Mouse (Mus musculus) layer of hippocampus, postnatal 14 days (tissue): Measurements from ENCODE around the gene Papss1. TPM values are rescaled to one million over a fixed set of nuclear protein-coding genes. Genes with fewer than 3 reads are reported as not detected.

Experiments
- DNase-seq, 2 experiments: peaks; one replicate each; pipeline ENCODE4 v3.0.0; 2021 to 2022; ENCODE audit warnings: low spot score in 2 of 2, mixed read lengths in 1 of 2
- total RNA-seq, 2 experiments: library from RNA; stranded (reverse); gene quantifications; 2 replicates each; pipeline ENCODE4 v1.2.3; 2021

Gene Papss1
- total RNA-seq, 2 experiments from 2014 or later = 78.7 to 83.7 TPM

- no peak for DNase-seq
Measured at GRCm38 (mm10) chr3:131580040-131580439, 15.5 kb downstream of the Papss1 start.

- DNase-seq = no peak
Measured at GRCm38 (mm10) chr3:131581096-131581495, 16.5 kb downstream of the Papss1 start.

GRCm38 (mm10) chr3:131586818-131587217 lies 22.2 kb downstream of the Papss1 start:
- DNase-seq = no peak

GRCm38 (mm10) chr3:131587959-131588358 lies 23.4 kb downstream of the Papss1 start:
- no peak for DNase-seq

GRCm38 (mm10) chr3:131593143-131593798 lies 28.7 kb downstream of the Papss1 start:
- no peak for DNase-seq

GRCm38 (mm10) chr3:131594361-131594760 lies 29.8 kb downstream of the Papss1 start:
- peak; percentile 39 to 81 for DNase-seq

GRCm38 (mm10) chr3:131595546-131596245 lies 31.1 kb downstream of the Papss1 start:
- no peak for DNase-seq

GRCm38 (mm10) chr3:131600726-131601125 lies 36.2 kb downstream of the Papss1 start:
- no peak for DNase-seq

GRCm38 (mm10) chr3:131601366-131601765 lies 36.8 kb downstream of the Papss1 start:
- no peak for DNase-seq

- no peak for DNase-seq
Measured at GRCm38 (mm10) chr3:131602995-131603414, 38.4 kb downstream of the Papss1 start.

GRCm38 (mm10) chr3:131608112-131608511 lies 43.5 kb downstream of the Papss1 start:
- DNase-seq = no peak

GRCm38 (mm10) chr3:131609651-131610050 lies 45.1 kb downstream of the Papss1 start:
- no peak for DNase-seq

GRCm38 (mm10) chr3:131610595-131610994 lies 46.0 kb downstream of the Papss1 start:
- no peak for DNase-seq

- DNase-seq = no peak
Measured at GRCm38 (mm10) chr3:131612847-131613246, 48.3 kb downstream of the Papss1 start.

GRCm38 (mm10) chr3:131614056-131614455 lies 49.5 kb downstream of the Papss1 start:
- no peak for DNase-seq

- DNase-seq = no peak
Measured at GRCm38 (mm10) chr3:131618580-131619338, 54.2 kb downstream of the Papss1 start.

- no peak for DNase-seq
Measured at GRCm38 (mm10) chr3:131623208-131623607, 58.6 kb downstream of the Papss1 start.

GRCm38 (mm10) chr3:131624063-131624462 lies 59.5 kb downstream of the Papss1 start:
- no peak for DNase-seq

GRCm38 (mm10) chr3:131627476-131627875 lies 62.9 kb downstream of the Papss1 start:
- DNase-seq = no peak

GRCm38 (mm10) chr3:131628265-131628664 lies 63.7 kb downstream of the Papss1 start:
- no peak for DNase-seq

- no peak for DNase-seq
Measured at GRCm38 (mm10) chr3:131628931-131629330, 64.4 kb downstream of the Papss1 start.
